Comparison of ENCODE assay signal across 8 mouse cellular contexts in genomic region chr11:101645411-101646282, GRCm38 (mm10). TPM values are rescaled to one million over a fixed set of nuclear protein-coding genes. Genes with fewer than 3 reads are reported as not detected.
DNase-seq lines count a peak whose midpoint lies in the region; ATAC-seq lines count a peak whose summit lies in the region.
"Not testable (repeated sequence)": the region's sequence is repeated elsewhere in the genome, so short reads cannot be mapped to it uniquely, and the experiment has no call there.

No protein-coding gene starts in this region.

- under 1% methylated on average over 43 of the region's 56 CpGs for WGBS in hindbrain, embryonic 14.5 days

- DNase-seq in gastrocnemius, adult 18-20 months (ENCODE audit: low spot score), result peak; percentile 58
- DNase-seq in hindbrain, embryonic 14.5 days (ENCODE audit: low spot score), result peak; percentile 83
- DNase-seq in layer of hippocampus, postnatal 36 days, result peak; percentile 62 to 68
- peak; percentile 71 for DNase-seq in lung, postnatal 14 days
- DNase-seq in ovary, postnatal 36 days (ENCODE audit: low spot score), result peak; percentile 70
- peak; percentile 38 to 55 for DNase-seq in thymus, postnatal 10 days (ENCODE audit: low spot score in 2 of 2)

- H3K4me3 ChIP-seq in hindbrain, embryonic 14.5 days (replicated peaks; ENCODE audit: low read length), result peak overlapping the region; percentile 22

- not testable (repeated sequence) for H3K9me3 ChIP-seq in hindbrain, embryonic 14.5 days (ENCODE audit: control insufficient read depth, low read length)

- ATAC-seq in activated CD4-positive, CD25-positive, alpha-beta regulatory T cell, adult 4 months, result peak; percentile 56
- ATAC-seq in common myeloid progenitor, adult 5-6 weeks (replicated peaks; ENCODE audit: low read depth, poor library complexity, severe bottlenecking), result peak; percentile 74
- peak; percentile 86 for ATAC-seq in hindbrain, embryonic 14.5 days (ENCODE audit: low FRiP score)

- H3K27ac ChIP-seq in hindbrain, embryonic 14.5 days, result peak overlapping the region; percentile 97

- H3K27me3 ChIP-seq in hindbrain, embryonic 14.5 days (ENCODE audit: control insufficient read depth, insufficient read depth, low read length), result not testable (repeated sequence)

- H3K4me1 ChIP-seq in hindbrain, embryonic 14.5 days (replicated peaks; ENCODE audit: control insufficient read depth, insufficient read depth, low read length), result not testable (repeated sequence)

- H3K36me3 ChIP-seq in hindbrain, embryonic 14.5 days (replicated peaks; ENCODE audit: control insufficient read depth, insufficient read depth), result not testable (repeated sequence)

- H3K9ac ChIP-seq in hindbrain, embryonic 14.5 days, result peak overlapping the region; percentile 65

- H3K4me2 ChIP-seq in hindbrain, embryonic 14.5 days (replicated peaks), result peak overlapping the region; percentile 51

RNA-seq across cellular contexts. Expression of gene Rdm1, which starts 18.7 kb away (rescaled TPM):
- 100 to 1,000 TPM in 1 of 2 experiments, 10 to 100 TPM in 1; 65.1 to 101 TPM for polyA plus RNA-seq in activated CD4-positive, CD25-positive, alpha-beta regulatory T cell, adult 4 months (2017; shearing (Covaris generic))
- 11.0 and 14.9 TPM in 2 replicates for total RNA-seq in common myeloid progenitor, adult 5-6 weeks (2017)
- 10 to 100 TPM; 30.1 to 31.5 TPM for total RNA-seq in gastrocnemius, adult 18-20 months (2021)
- polyA plus RNA-seq in hindbrain, embryonic 14.5 days (2014; fragmentation: Nextera tagmentation; extraction: Ambion mirVana), result 13.7 and 16.6 TPM in 2 replicates
- total RNA-seq in layer of hippocampus, postnatal 36 days (2021), result 1 to 10 TPM; 6.7 to 9.4 TPM

RNA-seq across cellular contexts. Expression of gene Arl4d, which starts 19.7 kb away (rescaled TPM):
- polyA plus RNA-seq in activated CD4-positive, CD25-positive, alpha-beta regulatory T cell, adult 4 months (2017; shearing (Covaris generic)), result under 1 TPM; 0.32 to 0.36 TPM
- total RNA-seq in common myeloid progenitor, adult 5-6 weeks (2017), result 0.53 and 1.5 TPM in 2 replicates
- 10 to 100 TPM in 1 of 2 experiments, 1 to 10 TPM in 1; 6.1 to 23.4 TPM for total RNA-seq in gastrocnemius, adult 18-20 months (2021)
- polyA plus RNA-seq in hindbrain, embryonic 14.5 days (2014; fragmentation: Nextera tagmentation; extraction: Ambion mirVana), result 5.6 and 5.9 TPM in 2 replicates
- 10 to 100 TPM; 12.9 to 13.8 TPM for total RNA-seq in layer of hippocampus, postnatal 36 days (2021)

RNA-seq across cellular contexts. Expression of gene Gm11634, which starts 46.6 kb away (rescaled TPM):
- polyA plus RNA-seq in activated CD4-positive, CD25-positive, alpha-beta regulatory T cell, adult 4 months (2017; shearing (Covaris generic)), result not detected
- total RNA-seq in common myeloid progenitor, adult 5-6 weeks (2017), result not detected in 2 replicates
- not detected for total RNA-seq in gastrocnemius, adult 18-20 months (2021)
- polyA plus RNA-seq in hindbrain, embryonic 14.5 days (2014; fragmentation: Nextera tagmentation; extraction: Ambion mirVana), result not detected in 2 replicates
- not detected for total RNA-seq in layer of hippocampus, postnatal 36 days (2021)

Comparison
In these comparisons a context has a peak if more than half of its experiments do, and no peak if none do; other contexts are left out.
1. Peak in every context shown above with its lines: DNase-seq, ATAC-seq, H3K4me3 ChIP-seq and H3K27ac ChIP-seq.